Mouse (Mus musculus) heart, embryonic 15.5 days (tissue): ENCODE results near the gene Cacna2d4. TPM values are rescaled to one million over a fixed set of nuclear protein-coding genes. Genes with fewer than 3 reads are reported as not detected.

Source experiments
- ATAC-seq: fragments of 200-750 bp; cut with Nextera tagmentation; replicated peaks from 2 replicates; pipeline ENCODE4 v1.8.0; 2017; ENCODE audit warnings: low read depth, moderate TSS enrichment; ENCODE audit not compliant: insufficient number of reproducible peaks, insufficient read depth, low FRiP score
- H3K27ac ChIP-seq: fragments of 300-500 bp; sonication (generic); 2 replicates; pipeline ENCODE4 v1.5.1; 2015; ENCODE audit warnings: mild to moderate bottlenecking, inconsistent platforms
- H3K27me3 ChIP-seq: fragments of 300-500 bp; sonication (generic); 2 replicates; pipeline ENCODE4 v1.6.1; 2015; ENCODE audit warnings: inconsistent platforms
- H3K36me3 ChIP-seq: fragments of 300-500 bp; sonication (generic); 2 replicates; pipeline ENCODE4 v1.6.1; 2015; ENCODE audit warnings: mild to moderate bottlenecking, inconsistent platforms
- H3K4me1 ChIP-seq: fragments of 300-500 bp; sonication (generic); replicated peaks from 2 replicates; pipeline ENCODE4 v1.6.1; 2015; ENCODE audit warnings: inconsistent platforms
- H3K4me2 ChIP-seq: fragments of 300-500 bp; sonication (generic); 2 replicates; pipeline ENCODE4 v1.6.1; 2015; ENCODE audit warnings: inconsistent platforms, mild to moderate bottlenecking, moderate library complexity
- H3K4me3 ChIP-seq: fragments of 300-500 bp; sonication (generic); 2 replicates; pipeline ENCODE4 v1.5.1; 2015; ENCODE audit warnings: mild to moderate bottlenecking, inconsistent platforms
- H3K9ac ChIP-seq: fragments of 300-500 bp; sonication (generic); 2 replicates; pipeline ENCODE4 v1.6.1; 2015; ENCODE audit warnings: mild to moderate bottlenecking, inconsistent platforms
- H3K9me3 ChIP-seq: fragments of 300-500 bp; sonication (generic); replicated peaks from 2 replicates; pipeline ENCODE4 v1.6.1; 2016; ENCODE audit warnings: inconsistent platforms
- WGBS: fragments of 180-500 bp; shearing (Covaris S2); methylation state at CpG from one replicate; pipeline ENCODE4 v1.1.7; 2015; ENCODE audit warnings: mixed read lengths; 5-methylcytosine and 5-hydroxymethylcytosine counted together
- polyA plus RNA-seq: library from polyadenylated mRNA; unstranded; fragments of >200 nt; fragmentation: Nextera tagmentation; extraction: Ambion mirVana; gene quantifications from 2 replicates; pipeline ENCODE4 v1.2.1, GENCODE M21; 2015

Gene Cacna2d4
- polyA plus RNA-seq, 1 experiment from 2014 or later = not detected

DNA sequence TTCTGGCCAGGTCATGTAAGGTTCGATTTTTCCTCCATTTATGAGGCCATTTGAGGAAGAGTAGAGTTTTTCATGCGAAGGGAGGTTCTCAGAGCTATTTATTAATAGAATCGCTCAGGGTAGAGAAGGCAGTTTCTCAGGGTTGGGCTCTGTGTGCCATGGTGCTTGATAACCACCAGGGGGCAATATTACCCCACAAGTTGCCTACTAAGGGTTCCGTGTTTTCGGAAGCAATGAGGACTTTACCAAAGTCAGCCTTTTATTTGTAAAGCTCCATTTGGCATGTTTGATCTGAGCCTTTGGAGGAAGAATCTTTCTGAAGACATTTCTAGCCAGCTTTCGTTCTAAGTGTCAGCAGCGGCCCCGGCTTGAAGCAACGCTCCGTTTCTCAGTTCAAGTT lies 16.0 kb upstream of the Cacna2d4 start:
- no peaks in the 10 kb centered on the region for H3K9me3 ChIP-seq
- H3K4me1 ChIP-seq = peaks cover 37% of the 10 kb centered on the region
- no peak overlapping the region for H3K4me2 ChIP-seq
- H3K36me3 ChIP-seq = no peaks in the 10 kb centered on the region
- H3K9ac ChIP-seq = no peak overlapping the region
- ATAC-seq = 0 out of 2 replicates have a peak, but pooled peaks have one; percentile 41
- H3K4me3 ChIP-seq = no peak overlapping the region
- WGBS = 41% methylated on average over 10 of the region's 10 CpGs
- H3K27me3 ChIP-seq = no peaks in the 10 kb centered on the region
- H3K27ac ChIP-seq = no peak overlapping the region

DNA sequence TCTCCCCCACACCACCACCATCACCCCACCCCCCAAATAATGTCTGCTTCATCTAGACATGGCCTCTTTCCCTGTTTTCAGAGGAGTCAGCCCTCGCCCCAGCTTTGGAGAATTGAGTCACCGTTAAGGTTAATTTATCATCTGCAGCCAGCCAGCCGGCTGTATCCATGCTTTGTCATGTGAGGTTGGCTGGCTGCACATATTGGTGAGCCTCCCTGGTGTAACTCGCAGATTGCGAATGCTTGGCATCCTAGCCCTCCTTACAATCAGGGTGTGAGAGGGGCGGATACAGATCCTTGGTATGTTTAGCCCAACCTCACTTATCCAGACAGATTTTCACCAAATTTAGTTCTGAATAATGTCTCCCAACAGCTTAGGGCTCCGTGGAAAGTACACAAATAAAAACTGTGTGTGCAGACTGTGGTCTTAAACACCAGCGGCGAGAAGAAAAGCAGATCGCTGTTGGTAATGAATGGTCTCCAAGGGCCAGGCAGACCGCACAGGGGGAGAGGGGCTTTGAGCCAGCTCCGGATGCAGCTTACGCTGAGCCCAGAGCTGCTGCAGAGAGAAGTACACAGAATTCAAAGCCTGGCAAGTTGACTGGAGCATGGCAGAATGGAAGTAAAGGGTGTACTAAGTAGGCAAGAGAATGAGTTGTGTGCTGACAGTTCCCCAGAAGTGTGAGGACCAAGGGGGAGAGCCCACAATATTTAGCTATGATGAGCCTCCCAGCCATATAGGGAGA lies 11.7 kb upstream of the Cacna2d4 start:
- Histone ChIP-seq H3K9ac (no peak overlapping the region), H3K27ac (no peak overlapping the region), H3K4me2 (no peak overlapping the region), H3K4me1 (peaks cover 6% of the 10 kb centered on the region; the same call in 1 of the 2 replicates), H3K4me3 (no peak overlapping the region), H3K9me3 (no peaks in the 10 kb centered on the region), H3K36me3 (no peaks in the 10 kb centered on the region), H3K27me3 (no peaks in the 10 kb centered on the region)
- 67% methylated on average over 13 of the region's 13 CpGs for WGBS
- ATAC-seq = no peak

DNA sequence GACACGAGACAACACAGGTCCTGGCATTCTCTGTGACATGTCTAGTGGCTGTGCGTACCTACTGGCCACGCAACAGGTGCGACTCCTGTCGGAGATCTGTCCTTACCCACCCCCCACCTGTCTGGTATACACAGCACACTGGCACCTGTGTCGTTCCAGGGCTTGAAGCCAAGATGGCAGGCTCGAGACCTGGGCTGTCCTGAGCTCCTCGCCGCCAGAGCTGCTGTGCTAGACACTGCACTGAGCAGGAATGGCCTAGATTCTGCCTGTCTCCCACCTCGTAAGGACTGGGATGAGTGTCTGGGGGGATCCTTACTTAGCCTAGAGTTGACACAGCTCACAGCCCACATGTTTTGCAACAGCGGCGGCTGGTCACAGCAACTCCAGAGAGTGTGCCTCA lies 11.1 kb upstream of the Cacna2d4 start:
- Histone ChIP-seq H3K36me3 (no peaks in the 10 kb centered on the region), H3K27ac (no peak overlapping the region), H3K9me3 (no peaks in the 10 kb centered on the region), H3K4me3 (no peak overlapping the region), H3K27me3 (no peaks in the 10 kb centered on the region), H3K4me2 (no peak overlapping the region), H3K9ac (no peak overlapping the region), H3K4me1 (no peaks in the 10 kb centered on the region)
- no peak for ATAC-seq
- WGBS = 79% methylated on average over 12 of the region's 12 CpGs

DNA sequence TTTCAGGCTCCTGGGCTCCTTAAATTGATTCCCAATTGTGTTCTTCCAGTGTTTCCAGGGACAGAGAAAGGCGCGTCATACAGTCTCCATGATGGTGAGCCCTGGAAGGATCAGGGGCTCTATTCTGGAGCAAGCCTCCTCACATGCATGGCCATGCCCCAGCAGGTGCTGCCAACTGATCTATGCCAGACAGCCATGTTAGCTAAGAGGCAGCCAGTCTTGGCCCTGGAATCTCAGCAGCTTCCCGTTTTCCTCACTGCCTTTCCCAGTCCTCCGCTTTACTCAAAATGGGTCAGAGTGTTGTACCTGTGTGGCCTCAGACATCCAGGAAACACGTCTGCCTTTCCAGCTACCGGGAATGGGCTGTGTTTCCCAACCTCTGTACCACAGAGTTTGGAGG lies 10.6 kb upstream of the Cacna2d4 start:
- Histone ChIP-seq H3K9ac (no peak overlapping the region), H3K4me2 (no peak overlapping the region), H3K9me3 (no peaks in the 10 kb centered on the region), H3K27me3 (no peaks in the 10 kb centered on the region), H3K4me1 (no peaks in the 10 kb centered on the region), H3K36me3 (no peaks in the 10 kb centered on the region), H3K27ac (no peak overlapping the region), H3K4me3 (no peak overlapping the region)
- no peak for ATAC-seq
- WGBS = 83% methylated on average over 6 of the region's 6 CpGs

DNA sequence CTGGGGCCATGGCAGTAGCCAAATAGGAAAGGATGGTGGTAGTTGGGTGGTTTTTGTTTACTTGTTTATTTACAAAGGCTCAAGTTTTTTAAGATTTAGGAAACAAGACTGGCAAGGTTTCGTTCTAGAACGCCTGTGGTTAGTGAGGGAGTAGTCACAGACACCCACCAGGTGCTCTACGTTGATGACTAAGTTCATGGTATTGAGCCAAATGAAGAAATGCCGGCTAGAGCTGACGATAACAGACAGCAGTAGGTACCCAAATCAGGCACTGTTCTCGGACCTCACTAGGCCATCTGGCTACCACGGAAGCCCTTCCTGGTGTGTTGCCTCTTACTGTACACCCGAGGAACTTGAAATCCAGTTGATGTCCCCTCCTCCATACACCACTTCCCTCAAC lies 9.3 kb upstream of the Cacna2d4 start:
- 79% methylated on average over 8 of the region's 8 CpGs for WGBS
- H3K9ac ChIP-seq = no peak overlapping the region
- no peak for ATAC-seq
- H3K4me3 ChIP-seq = no peak overlapping the region
- H3K4me1 ChIP-seq = no peaks in the 10 kb centered on the region
- no peak overlapping the region for H3K27ac ChIP-seq
- no peaks in the 10 kb centered on the region for H3K27me3 ChIP-seq
- no peaks in the 10 kb centered on the region for H3K36me3 ChIP-seq
- no peak overlapping the region for H3K4me2 ChIP-seq
- no peaks in the 10 kb centered on the region for H3K9me3 ChIP-seq

DNA sequence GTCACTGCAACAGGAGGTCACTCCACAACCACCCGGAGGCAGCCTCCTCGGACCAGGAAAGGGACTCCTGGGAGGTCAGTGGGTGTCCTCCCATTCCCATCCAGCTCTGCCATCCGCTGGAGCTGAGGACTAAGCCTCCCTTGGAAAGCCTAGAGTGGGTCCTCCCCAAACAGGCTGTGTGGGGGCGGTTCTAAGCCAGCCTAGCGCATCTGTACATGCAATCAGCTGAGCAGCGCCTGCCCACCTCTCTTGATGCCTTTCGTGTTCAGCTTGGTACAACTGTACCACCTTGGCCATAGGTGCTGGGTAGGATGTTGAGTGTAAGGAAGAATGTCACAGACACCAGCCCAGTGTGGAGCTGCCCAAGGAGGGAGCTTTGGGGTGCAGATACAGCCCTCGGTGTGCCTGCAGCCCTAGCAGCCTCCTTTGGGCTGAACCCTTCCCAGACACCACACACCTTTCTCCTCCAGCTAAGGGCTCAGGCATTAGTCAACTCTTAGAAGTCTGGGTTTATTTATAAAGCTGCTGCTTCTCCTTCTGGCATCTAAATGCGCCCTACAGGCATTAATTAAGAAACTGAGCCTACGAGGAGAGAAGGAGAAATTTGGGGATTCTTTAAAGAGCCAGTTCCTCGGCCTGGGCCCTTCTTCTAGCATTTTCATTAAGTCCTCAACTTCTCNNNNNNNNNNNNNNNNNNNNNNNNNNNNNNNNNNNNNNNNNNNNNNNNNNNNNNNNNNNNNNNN lies 7.3 kb upstream of the Cacna2d4 start:
- no peak overlapping the region for H3K4me2 ChIP-seq
- no peak overlapping the region for H3K4me3 ChIP-seq
- H3K4me1 ChIP-seq = no peaks in the 10 kb centered on the region
- 75% methylated on average over 11 of the region's 11 CpGs for WGBS
- H3K9me3 ChIP-seq = no peaks in the 10 kb centered on the region
- H3K9ac ChIP-seq = no peak overlapping the region
- H3K36me3 ChIP-seq = no peaks in the 10 kb centered on the region
- H3K27me3 ChIP-seq = no peaks in the 10 kb centered on the region
- ATAC-seq = no peak
- H3K27ac ChIP-seq = no peak overlapping the region

DNA sequence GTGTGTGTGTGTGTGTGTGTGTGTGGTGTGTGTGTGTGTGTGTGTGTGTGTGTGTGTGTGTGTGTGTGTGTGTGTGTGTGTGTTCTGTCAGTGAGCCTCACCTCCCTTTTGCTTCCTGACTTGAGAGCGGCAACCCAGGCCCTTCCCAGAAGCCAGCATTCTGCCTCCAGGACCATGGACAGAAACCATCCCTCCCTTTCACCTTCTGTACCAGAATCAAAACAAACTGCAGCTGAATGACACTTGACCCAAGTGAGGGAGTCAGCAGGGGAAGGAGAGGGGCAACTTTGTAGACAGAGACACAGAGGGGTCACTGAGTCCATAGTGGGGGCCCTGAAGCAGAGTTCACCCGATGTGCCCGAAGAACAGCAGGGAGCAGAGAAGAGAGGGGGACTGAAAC lies 3.3 kb upstream of the Cacna2d4 start:
- WGBS = 31% methylated on average over 3 of the region's 3 CpGs
- 0 out of 2 replicates have a peak, but pooled peaks cover 4% of the 10 kb centered on the region for H3K4me1 ChIP-seq
- no peak overlapping the region for H3K4me2 ChIP-seq
- no peaks in the 10 kb centered on the region for H3K9me3 ChIP-seq
- no peaks in the 10 kb centered on the region for H3K36me3 ChIP-seq
- no peak overlapping the region for H3K27ac ChIP-seq
- no peak for ATAC-seq
- H3K27me3 ChIP-seq = no peaks in the 10 kb centered on the region
- H3K4me3 ChIP-seq = no peak overlapping the region
- no peak overlapping the region for H3K9ac ChIP-seq

DNA sequence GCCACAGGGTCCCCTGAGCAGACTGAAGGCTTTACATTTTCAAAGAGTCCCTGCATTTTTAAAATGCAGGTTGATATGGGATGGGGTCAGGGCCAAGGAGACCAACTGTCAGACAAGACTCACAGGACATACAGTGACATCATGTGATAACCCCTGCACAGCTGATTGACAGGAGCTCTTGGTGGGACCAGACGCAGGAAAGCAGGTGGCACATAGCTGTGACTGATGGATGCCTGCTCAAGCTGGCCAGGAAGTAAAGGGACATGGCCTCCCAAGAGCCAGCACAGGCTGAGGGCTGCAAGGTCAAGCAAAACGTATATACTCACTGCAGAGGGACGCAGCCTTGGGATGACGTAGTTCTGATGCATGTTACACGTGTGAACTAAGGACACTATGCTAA lies 885 bp upstream of the Cacna2d4 start:
- WGBS = 66% methylated on average over 5 of the region's 5 CpGs

DNA sequence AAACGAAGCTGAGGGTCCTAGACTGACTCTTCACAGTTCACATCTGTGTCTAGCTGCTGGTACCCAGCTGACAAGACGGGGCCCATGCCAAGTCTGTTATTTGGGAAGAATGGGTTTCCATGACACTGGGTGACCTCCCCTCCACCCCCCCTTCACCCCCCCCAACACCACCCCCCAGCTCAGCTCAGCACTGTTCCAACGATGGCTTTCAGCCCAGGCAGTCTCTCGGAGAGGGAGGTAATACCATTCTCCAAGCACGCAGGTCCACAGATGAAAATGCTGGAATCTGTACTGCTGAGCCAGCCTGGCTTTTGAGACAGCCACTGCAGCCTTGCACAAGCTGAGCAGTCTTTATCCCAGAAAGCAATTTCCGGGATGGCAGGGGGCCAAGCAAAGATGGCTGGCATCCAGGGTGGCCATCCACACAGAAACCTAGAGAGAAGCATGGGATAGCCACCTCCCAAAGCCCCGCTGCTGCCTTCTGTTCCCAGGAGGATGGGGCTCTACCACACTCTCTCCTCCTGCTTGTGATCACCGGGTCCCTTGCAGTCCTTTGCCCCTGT lies 1.2 kb downstream of the Cacna2d4 start:
- Histone ChIP-seq H3K36me3 (no peaks in the 10 kb centered on the region), H3K27me3 (0 out of 2 replicates have a peak, but pooled peaks cover 3% of the 10 kb centered on the region), H3K27ac (no peak overlapping the region), H3K9me3 (no peaks in the 10 kb centered on the region), H3K4me3 (no peak overlapping the region), H3K9ac (no peak overlapping the region), H3K4me1 (0 out of 2 replicates have a peak, but pooled peaks cover 4% of the 10 kb centered on the region), H3K4me2 (no peak overlapping the region)
- 45% methylated on average over 8 of the region's 8 CpGs for WGBS
- 0 out of 2 replicates have a peak, but pooled peaks have one; percentile 18 for ATAC-seq

More for the DNA sequence above, 885 bp upstream of the Cacna2d4 start:
- no peak for ATAC-seq
- Histone ChIP-seq H3K27me3 (0 out of 2 replicates have a peak, but pooled peaks cover 3% of the 10 kb centered on the region), H3K9me3 (no peaks in the 10 kb centered on the region), H3K4me2 (no peak overlapping the region), H3K9ac (no peak overlapping the region), H3K4me1 (0 out of 2 replicates have a peak, but pooled peaks cover 4% of the 10 kb centered on the region), H3K27ac (no peak overlapping the region), H3K4me3 (no peak overlapping the region), H3K36me3 (no peaks in the 10 kb centered on the region)

DNA sequence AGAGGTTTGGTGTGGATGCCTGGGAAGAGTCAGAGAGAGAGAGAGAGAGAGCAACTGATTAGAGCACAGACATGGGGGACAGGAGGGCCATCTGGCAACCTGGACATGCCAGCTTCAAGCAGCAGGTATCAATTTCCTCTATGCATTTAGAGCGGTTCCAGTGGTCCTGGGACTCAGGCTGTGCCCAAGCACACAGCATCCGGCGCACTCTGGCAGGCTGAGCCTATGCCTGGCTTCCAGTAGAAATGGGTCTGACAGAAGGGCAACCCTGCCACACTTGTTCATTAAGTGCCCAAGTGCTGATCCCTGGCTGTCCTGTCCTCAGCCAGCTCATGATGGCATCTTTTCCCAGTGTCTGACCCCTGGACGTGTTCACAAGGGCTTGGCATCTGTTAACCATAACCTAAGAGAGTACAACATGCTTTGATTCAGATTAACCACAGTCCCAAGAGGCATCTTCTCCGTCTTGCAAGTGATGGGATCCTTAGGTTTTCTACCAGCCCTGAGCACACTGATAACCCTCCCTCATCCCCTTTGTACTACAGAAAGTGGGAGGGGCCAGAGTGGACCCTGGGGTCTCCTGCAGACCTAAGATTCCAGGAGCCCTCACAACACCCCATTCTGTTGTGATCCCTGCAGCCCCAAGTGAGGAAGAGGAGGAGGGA lies 3.1 kb downstream of the Cacna2d4 start:
- H3K4me2 ChIP-seq = no peak overlapping the region
- no peaks in the 10 kb centered on the region for H3K9me3 ChIP-seq
- no peak for ATAC-seq
- 0 out of 2 replicates have a peak, but pooled peaks cover 3% of the 10 kb centered on the region for H3K27me3 ChIP-seq
- H3K27ac ChIP-seq = no peak overlapping the region
- no peak overlapping the region for H3K9ac ChIP-seq
- H3K36me3 ChIP-seq = no peaks in the 10 kb centered on the region
- WGBS = 74% methylated on average over 5 of the region's 5 CpGs
- no peak overlapping the region for H3K4me3 ChIP-seq
- H3K4me1 ChIP-seq = 0 out of 2 replicates have a peak, but pooled peaks cover 4% of the 10 kb centered on the region

DNA sequence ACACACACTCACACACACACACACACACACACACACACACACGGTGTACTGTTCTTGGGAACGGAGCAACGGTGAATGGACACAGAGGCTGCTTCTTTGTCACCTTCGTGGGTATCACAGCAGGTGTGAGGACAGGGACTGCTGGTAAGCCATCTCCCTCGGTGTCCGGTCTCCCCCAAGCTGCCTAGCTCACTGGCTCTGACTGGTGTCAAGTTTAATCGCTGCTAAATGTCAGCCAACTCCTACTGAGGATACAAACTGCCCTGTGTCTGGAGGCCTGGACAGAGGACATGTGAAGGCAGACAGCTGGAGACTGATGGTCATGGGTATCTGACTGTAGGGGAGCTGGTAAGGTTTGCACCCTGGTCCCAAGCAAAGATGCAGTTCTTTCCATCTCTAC lies 3.9 kb downstream of the Cacna2d4 start:
- Histone ChIP-seq H3K9ac (no peak overlapping the region), H3K4me3 (no peak overlapping the region), H3K9me3 (no peaks in the 10 kb centered on the region), H3K4me1 (0 out of 2 replicates have a peak, but pooled peaks cover 4% of the 10 kb centered on the region), H3K27ac (no peak overlapping the region), H3K27me3 (0 out of 2 replicates have a peak, but pooled peaks cover 3% of the 10 kb centered on the region), H3K4me2 (no peak overlapping the region), H3K36me3 (no peaks in the 10 kb centered on the region)
- no peak for ATAC-seq
- 67% methylated on average over 7 of the region's 7 CpGs for WGBS
